Mouse (Mus musculus): Measurements from ENCODE around the gene Spata18. TPM values are rescaled to one million over a fixed set of nuclear protein-coding genes. Genes with fewer than 3 reads are reported as not detected.

The Spata18 gene
- polyA plus RNA-seq (2012; ENCODE audit: insufficient read depth, insufficient read length, low replicate concordance, missing spikeins): not detected in 2 replicates

DNA sequence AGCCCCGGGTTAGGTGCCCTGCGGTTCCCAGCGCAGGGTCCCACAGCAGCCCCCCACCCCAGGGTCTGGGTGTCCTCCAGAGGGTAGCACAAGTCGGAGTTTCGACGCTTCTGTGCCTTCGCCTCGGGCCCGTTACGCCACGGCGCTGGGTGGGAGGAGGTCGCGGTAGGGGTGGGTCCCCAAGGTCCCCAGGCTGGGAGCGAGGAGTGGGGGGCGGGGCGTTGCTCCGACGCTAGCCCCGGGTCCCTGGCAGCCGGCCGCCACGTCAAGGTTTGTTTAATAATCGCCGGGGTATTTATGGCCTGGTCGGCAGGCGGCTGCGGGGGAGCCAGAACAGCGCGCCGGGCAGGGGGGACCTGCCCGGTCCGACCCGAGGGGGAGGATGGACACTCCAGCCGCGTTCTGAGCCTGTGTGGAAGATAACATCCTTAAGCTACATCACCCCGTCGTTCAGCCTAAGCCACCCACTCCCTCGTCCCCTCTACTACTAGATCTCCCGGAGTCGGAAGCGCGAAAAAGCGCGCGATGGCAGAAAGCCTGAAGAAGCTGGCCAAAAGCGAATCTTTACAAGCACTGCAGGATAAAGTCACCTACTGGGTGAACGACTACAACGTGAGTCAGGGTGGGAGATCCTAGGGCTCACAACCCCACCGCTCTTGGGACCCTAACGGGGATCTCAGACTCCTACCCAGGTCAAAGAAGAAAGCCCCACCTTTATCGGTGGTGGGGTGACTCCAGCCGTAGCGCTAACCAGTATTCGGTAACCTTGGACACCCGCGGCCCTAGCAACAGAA, at the start of gene Spata18:
Gene Spata18, plus strand, starts transcription at position 319 of the 794 bp plus-strand sequence.
- no peak within 1 kb of the TSS for H3K27ac ChIP-seq (ENCODE audit: insufficient read depth, low read depth, low read length)
- H3K4me1 ChIP-seq (ENCODE audit: control insufficient read depth, insufficient read depth, low read length): peaks cover 15% of the 10 kb centered on the region
- under 1% methylated on average over 57 of the region's 57 CpGs for WGBS
- TF ChIP-seq POLR2A (IDR thresholded peaks at IDR 0.05; ENCODE audit: insufficient read depth, low read depth, low read length) (no peak), CTCF (IDR thresholded peaks at IDR 0.05; ENCODE audit: insufficient read depth, low read depth, low read length) (no peak)
- H3K4me3 ChIP-seq (ENCODE audit: insufficient read depth, low read depth, low read length): peak within 1 kb of the TSS; percentile 29

DNA sequence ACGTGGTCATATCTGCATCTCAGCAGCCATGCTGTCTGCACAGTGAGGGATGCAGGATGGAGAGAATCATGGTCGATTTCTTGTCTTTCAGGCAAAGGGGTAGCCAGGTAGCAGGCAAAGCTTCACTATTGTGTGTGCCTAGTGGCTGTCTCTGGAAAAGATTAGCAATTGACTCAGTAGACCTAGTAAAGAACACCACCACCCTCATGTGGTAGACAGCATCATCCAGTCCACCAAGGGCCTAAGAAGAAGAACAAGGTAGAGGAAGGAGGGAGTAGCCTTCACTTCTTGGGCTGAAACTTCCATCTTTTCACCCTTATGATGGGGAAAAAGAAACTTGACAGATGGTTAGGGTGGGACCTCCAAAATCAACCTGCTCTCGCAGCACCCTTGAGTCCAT, 48.3 kb upstream of the Spata18 start:
- Histone ChIP-seq H3K27ac (ENCODE audit: insufficient read depth, low read depth, low read length) (no peak overlapping the region), H3K4me1 (ENCODE audit: control insufficient read depth, insufficient read depth, low read length) (peaks cover 6% of the 10 kb centered on the region; the same call in 1 of the 2 replicates), H3K4me3 (ENCODE audit: insufficient read depth, low read depth, low read length) (no peak overlapping the region)
- 83% methylated on average over 3 of the region's 3 CpGs for WGBS
- TF ChIP-seq POLR2A (IDR thresholded peaks at IDR 0.05; ENCODE audit: insufficient read depth, low read depth, low read length): no peak
- TF ChIP-seq CTCF (IDR thresholded peaks at IDR 0.05; ENCODE audit: insufficient read depth, low read depth, low read length): no peak

DNA sequence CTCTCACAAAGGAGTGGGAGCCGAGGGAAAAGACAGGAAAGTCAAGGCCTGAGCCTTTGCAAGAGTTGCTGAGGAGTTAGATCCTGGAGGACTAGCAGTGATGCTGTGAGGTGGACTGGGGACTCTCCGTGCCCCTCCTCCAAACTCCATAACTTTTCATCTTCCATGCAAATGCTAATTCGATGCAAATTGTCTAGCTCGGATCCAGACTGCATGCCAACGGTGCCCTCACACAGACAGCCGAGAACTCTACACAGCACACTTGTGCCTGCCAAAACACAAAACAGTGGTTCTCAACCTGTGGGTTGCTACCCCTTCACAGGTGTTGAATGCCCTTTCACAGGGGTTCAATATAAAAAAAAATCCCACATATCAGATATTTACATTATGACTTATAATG, 46.6 kb upstream of the Spata18 start:
- WGBS: 58% methylated on average over 6 of the region's 6 CpGs
- Histone ChIP-seq H3K4me3 (ENCODE audit: insufficient read depth, low read depth, low read length) (no peak overlapping the region), H3K4me1 (ENCODE audit: control insufficient read depth, insufficient read depth, low read length) (0 out of 2 replicates have a peak, but pooled peaks cover 3% of the 10 kb centered on the region), H3K27ac (ENCODE audit: insufficient read depth, low read depth, low read length) (no peak overlapping the region)
- TF ChIP-seq POLR2A (IDR thresholded peaks at IDR 0.05; ENCODE audit: insufficient read depth, low read depth, low read length) (no peak), CTCF (IDR thresholded peaks at IDR 0.05; ENCODE audit: insufficient read depth, low read depth, low read length) (no peak)

DNA sequence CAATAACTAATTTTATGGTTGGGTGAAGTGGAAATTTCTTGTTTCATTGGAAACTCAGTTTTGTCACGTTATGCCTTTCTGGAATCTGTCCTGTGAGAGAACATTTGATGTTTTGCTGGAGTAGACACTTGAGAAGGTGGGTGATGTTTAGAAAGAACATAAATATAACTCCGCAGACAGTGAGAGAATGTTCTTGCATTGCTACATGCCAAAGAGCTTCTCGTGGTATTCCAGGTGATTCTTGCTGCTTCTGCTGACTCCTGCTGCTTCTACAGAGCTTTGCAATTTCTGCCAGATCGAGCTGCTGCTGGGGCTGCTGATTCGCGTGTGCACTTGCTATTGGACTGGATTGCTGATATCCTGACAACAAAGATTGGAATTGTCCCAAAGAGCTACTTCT, 46.2 kb upstream of the Spata18 start:
- Histone ChIP-seq H3K4me3 (ENCODE audit: insufficient read depth, low read depth, low read length) (no peak overlapping the region), H3K27ac (ENCODE audit: insufficient read depth, low read depth, low read length) (no peak overlapping the region), H3K4me1 (ENCODE audit: control insufficient read depth, insufficient read depth, low read length) (0 out of 2 replicates have a peak, but pooled peaks cover 3% of the 10 kb centered on the region)
- 77% methylated on average over 6 of the region's 6 CpGs for WGBS
- TF ChIP-seq CTCF (IDR thresholded peaks at IDR 0.05; ENCODE audit: insufficient read depth, low read depth, low read length) (no peak), POLR2A (IDR thresholded peaks at IDR 0.05; ENCODE audit: insufficient read depth, low read depth, low read length) (no peak)

DNA sequence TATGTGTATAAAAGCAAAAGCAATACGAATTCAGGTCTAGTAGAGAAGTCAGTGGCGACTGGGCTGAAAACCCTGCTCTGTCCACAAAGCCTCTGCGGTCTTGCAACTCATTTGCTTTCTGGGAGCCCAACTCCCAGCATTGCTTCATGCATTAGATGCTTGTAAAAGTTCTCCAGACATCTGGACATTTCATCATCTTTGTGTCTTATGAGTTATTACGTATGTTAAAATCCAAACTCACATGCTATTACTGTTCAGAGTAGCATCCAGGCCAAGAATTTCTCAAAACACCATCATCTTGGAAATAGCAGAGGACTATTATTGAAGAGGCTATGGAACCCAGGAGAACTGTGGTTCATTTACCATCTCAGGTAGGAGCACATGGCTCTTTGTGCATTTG, 40.1 kb upstream of the Spata18 start:
- TF ChIP-seq CTCF (IDR thresholded peaks at IDR 0.05; ENCODE audit: insufficient read depth, low read depth, low read length) (no peak), POLR2A (IDR thresholded peaks at IDR 0.05; ENCODE audit: insufficient read depth, low read depth, low read length) (no peak)
- WGBS: 94% methylated on average over 4 of the region's 4 CpGs
- peaks cover 6% of the 10 kb centered on the region for H3K4me1 ChIP-seq (ENCODE audit: control insufficient read depth, insufficient read depth, low read length)
- no peak overlapping the region for H3K27ac ChIP-seq (ENCODE audit: insufficient read depth, low read depth, low read length)
- no peak overlapping the region for H3K4me3 ChIP-seq (ENCODE audit: insufficient read depth, low read depth, low read length)

DNA sequence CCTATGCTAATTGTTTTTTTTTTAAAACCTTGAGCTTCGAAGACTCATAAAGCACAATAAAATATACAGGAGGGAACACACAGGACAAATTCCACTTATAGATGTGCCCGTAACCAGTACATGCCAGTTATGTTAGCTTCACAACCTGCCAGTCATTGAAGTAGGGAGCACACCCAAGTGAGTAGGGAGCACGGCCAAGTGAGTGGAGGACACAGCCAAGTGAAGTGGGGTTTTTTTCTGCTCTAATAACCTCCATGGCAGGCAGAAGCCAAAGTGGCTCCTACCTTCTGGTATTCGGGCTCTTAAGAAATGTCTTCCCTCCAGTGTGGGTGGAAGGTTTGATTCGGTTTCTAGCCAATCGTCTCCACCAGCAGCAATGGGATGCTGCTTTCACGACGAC, 37.9 kb upstream of the Spata18 start:
- Histone ChIP-seq H3K4me1 (ENCODE audit: control insufficient read depth, insufficient read depth, low read length) (peaks cover 6% of the 10 kb centered on the region), H3K27ac (ENCODE audit: insufficient read depth, low read depth, low read length) (no peak overlapping the region), H3K4me3 (ENCODE audit: insufficient read depth, low read depth, low read length) (no peak overlapping the region)
- TF ChIP-seq POLR2A (IDR thresholded peaks at IDR 0.05; ENCODE audit: insufficient read depth, low read depth, low read length) (no peak), CTCF (IDR thresholded peaks at IDR 0.05; ENCODE audit: insufficient read depth, low read depth, low read length) (no peak)
- WGBS: 87% methylated on average over 8 of the region's 8 CpGs

DNA sequence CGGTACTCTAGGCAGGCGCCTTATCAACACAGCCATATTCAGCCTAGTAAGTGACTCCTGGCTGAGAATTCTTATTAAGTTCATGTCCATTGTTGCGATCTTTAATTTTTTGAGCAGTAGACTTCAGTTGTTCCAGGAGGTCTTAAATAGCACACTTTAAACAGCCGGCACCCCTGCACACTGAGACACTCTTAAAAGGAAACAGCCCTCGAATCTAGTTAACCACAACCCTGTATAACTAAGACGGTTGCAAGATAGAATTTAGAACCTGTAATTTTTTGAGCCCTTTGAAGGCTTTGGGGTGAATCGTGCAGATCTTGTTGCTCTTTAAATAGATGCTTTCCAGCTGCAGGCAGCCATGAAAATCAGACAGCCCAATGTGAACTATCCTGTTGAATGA, 36.0 kb upstream of the Spata18 start:
- Histone ChIP-seq H3K4me1 (ENCODE audit: control insufficient read depth, insufficient read depth, low read length) (peaks cover 8% of the 10 kb centered on the region), H3K27ac (ENCODE audit: insufficient read depth, low read depth, low read length) (0 out of 2 replicates have a peak overlapping the region, but pooled peaks have one; percentile 47), H3K4me3 (ENCODE audit: insufficient read depth, low read depth, low read length) (no peak overlapping the region)
- 28% methylated on average over 7 of the region's 7 CpGs for WGBS
- TF ChIP-seq CTCF (IDR thresholded peaks at IDR 0.05; ENCODE audit: insufficient read depth, low read depth, low read length) (no peak), POLR2A (IDR thresholded peaks at IDR 0.05; ENCODE audit: insufficient read depth, low read depth, low read length) (no peak)

DNA sequence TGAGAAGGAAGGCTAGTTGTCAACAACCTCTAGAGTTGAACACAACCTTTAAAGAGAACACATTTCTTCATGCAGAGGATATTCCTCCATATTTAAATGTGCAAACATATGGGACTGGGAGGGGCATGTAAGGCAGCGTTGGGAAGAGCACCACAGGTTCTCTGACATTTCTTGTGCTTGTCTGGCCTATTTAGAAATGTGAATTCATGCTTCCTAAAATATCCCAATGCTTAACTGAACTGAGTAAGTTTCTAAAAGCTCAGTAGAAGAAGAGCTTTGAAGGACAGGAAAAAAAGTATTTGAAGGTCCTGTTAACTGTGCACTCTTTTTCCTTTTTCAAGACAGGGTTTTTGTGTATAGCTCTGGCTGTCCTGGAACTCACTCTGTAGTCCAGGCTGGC, 32.2 kb upstream of the Spata18 start:
- WGBS: 46% methylated on average over 1 of the region's 1 CpGs
- H3K27ac ChIP-seq (ENCODE audit: insufficient read depth, low read depth, low read length): no peak overlapping the region
- H3K4me3 ChIP-seq (ENCODE audit: insufficient read depth, low read depth, low read length): no peak overlapping the region
- TF ChIP-seq POLR2A (IDR thresholded peaks at IDR 0.05; ENCODE audit: insufficient read depth, low read depth, low read length) (no peak), CTCF (IDR thresholded peaks at IDR 0.05; ENCODE audit: insufficient read depth, low read depth, low read length) (no peak)
- peaks cover 12% of the 10 kb centered on the region for H3K4me1 ChIP-seq (ENCODE audit: control insufficient read depth, insufficient read depth, low read length)

DNA sequence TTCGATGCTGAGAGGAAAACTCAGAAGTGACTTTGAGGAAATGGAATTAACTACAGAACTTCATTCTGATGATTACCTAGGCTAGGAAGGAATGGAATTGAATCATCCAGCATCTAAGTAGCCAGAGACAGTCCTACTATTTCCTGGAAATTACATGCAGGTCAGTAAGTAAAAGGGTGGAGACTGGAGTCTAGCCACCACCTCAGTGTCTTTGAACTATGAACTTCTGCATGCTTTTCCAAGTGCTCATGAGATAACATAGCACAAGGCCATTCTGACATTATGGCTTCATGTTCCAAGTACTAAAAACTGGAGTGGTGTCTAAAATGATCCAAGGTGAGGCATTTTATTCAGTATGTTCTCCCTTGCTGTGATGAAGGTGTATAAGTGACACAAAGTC, 25.7 kb upstream of the Spata18 start:
- H3K4me3 ChIP-seq (ENCODE audit: insufficient read depth, low read depth, low read length): no peak overlapping the region
- 63% methylated on average over 1 of the region's 1 CpGs for WGBS

More for the DNA sequence above, 25.7 kb upstream of the Spata18 start:
- Histone ChIP-seq H3K27ac (ENCODE audit: insufficient read depth, low read depth, low read length) (no peak overlapping the region), H3K4me1 (ENCODE audit: control insufficient read depth, insufficient read depth, low read length) (peaks cover 1% of the 10 kb centered on the region; the same call in 1 of the 2 replicates)
- TF ChIP-seq POLR2A (IDR thresholded peaks at IDR 0.05; ENCODE audit: insufficient read depth, low read depth, low read length) (no peak), CTCF (IDR thresholded peaks at IDR 0.05; ENCODE audit: insufficient read depth, low read depth, low read length) (no peak)

All from olfactory bulb, adult 2 months (tissue).